8 mouse cellular contexts compared by ENCODE assay signal in the genomic region with DNA sequence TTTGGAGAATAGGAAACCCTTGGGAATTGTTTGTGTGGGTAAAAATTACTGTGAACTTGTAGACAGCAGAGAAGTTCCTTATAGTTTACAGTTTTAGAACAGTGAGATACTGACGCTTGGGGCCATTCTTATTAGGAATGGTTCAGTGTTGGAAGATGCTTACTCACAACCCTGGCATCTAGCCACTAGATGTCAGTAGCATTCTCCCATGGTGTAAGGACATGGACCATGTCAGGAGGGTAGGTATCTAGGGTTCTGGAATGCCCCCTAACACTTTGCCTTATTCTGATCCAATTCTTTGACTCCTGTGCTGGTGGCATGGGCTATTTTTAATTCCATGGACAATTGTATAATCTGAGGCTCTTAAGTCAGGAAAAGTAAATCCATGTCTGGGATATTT.
DNase-seq lines count a peak whose midpoint lies in the region; ATAC-seq and TF ChIP-seq lines count a peak whose summit lies in the region.

No protein-coding gene starts in this region.

- no peaks in the 10 kb centered on the region for H3K9me3 ChIP-seq in hindbrain, postnatal 0 days (ENCODE audit: low read length)
- H3K9me3 ChIP-seq in hindbrain, embryonic 13.5 days = no peaks in the 10 kb centered on the region
- H3K9me3 ChIP-seq in ES-E14 (ENCODE audit: control insufficient read depth, insufficient read depth, low read depth, low read length) = no peaks in the 10 kb centered on the region
- H3K9me3 ChIP-seq in lung, embryonic 16.5 days (ENCODE audit: control insufficient read depth, low read length) = no peaks in the 10 kb centered on the region

- TF ChIP-seq CTCF in hindbrain, postnatal 0 days (IDR thresholded peaks at IDR 0.05; ENCODE audit: low read depth) = peak; percentile 65

- no peak overlapping the region for H3K4me2 ChIP-seq in hindbrain, postnatal 0 days (ENCODE audit: low read depth, low read length)
- H3K4me2 ChIP-seq in hindbrain, embryonic 13.5 days = no peak overlapping the region
- no peak overlapping the region for H3K4me2 ChIP-seq in lung, embryonic 16.5 days (ENCODE audit: low read depth, low read length)

- in situ Hi-C loops in ES-E14 (cut with MboI; ENCODE audit: low sequenced_read_pairs in 2 of 2, unreplicated experiment in 2 of 2) = no loop called here

- H3K27me3 ChIP-seq in hindbrain, postnatal 0 days (ENCODE audit: insufficient read depth, low read length) = no peaks in the 10 kb centered on the region
- H3K27me3 ChIP-seq in hindbrain, embryonic 13.5 days = no peaks in the 10 kb centered on the region
- no peaks in the 10 kb centered on the region for H3K27me3 ChIP-seq in lung, embryonic 16.5 days (ENCODE audit: control insufficient read depth, insufficient read depth, low read depth, low read length)

- H3K4me3 ChIP-seq in hindbrain, postnatal 0 days (ENCODE audit: low read length) = no peak overlapping the region
- H3K4me3 ChIP-seq in hindbrain, embryonic 13.5 days = no peak overlapping the region
- H3K4me3 ChIP-seq in ES-E14 (ENCODE audit: insufficient read depth in 1 of 2, low read depth in 1 of 2, low read length in 2 of 2, poor library complexity in 1 of 2, severe bottlenecking in 1 of 2) = no peak overlapping the region
- H3K4me3 ChIP-seq in lung, embryonic 16.5 days (ENCODE audit: low read length) = no peak overlapping the region

- H3K36me3 ChIP-seq in hindbrain, postnatal 0 days (ENCODE audit: insufficient read depth, low read length) = no peaks in the 10 kb centered on the region
- H3K36me3 ChIP-seq in hindbrain, embryonic 13.5 days = no peaks in the 10 kb centered on the region
- H3K36me3 ChIP-seq in ES-E14 (ENCODE audit: control insufficient read depth, insufficient read depth, low read length, poor library complexity, severe bottlenecking) = no peaks in the 10 kb centered on the region
- no peaks in the 10 kb centered on the region for H3K36me3 ChIP-seq in lung, embryonic 16.5 days (ENCODE audit: control insufficient read depth, insufficient read depth, low read length)

- no peak overlapping the region for H3K27ac ChIP-seq in hindbrain, postnatal 0 days
- no peak overlapping the region for H3K27ac ChIP-seq in hindbrain, embryonic 13.5 days
- no peak overlapping the region for H3K27ac ChIP-seq in ES-E14 (ENCODE audit: insufficient read depth, low read depth, low read length, poor library complexity, severe bottlenecking)
- H3K27ac ChIP-seq in lung, embryonic 16.5 days (ENCODE audit: low read length) = no peak overlapping the region

- ATAC-seq in hindbrain, postnatal 0 days = no peak
- ATAC-seq in hindbrain, embryonic 13.5 days (ENCODE audit: low FRiP score) = no peak
- ATAC-seq in common myeloid progenitor, adult 5-6 weeks (replicated peaks; ENCODE audit: low read depth, poor library complexity, severe bottlenecking) = peak; percentile 63
- peak; percentile 61; the same call in 1 of the 2 replicates for ATAC-seq in lung, embryonic 16.5 days (ENCODE audit: low read depth)

- no peaks in the 10 kb centered on the region for H3K4me1 ChIP-seq in hindbrain, postnatal 0 days (ENCODE audit: insufficient read depth, low read length)
- peaks cover 7% of the 10 kb centered on the region; the same call in 1 of the 2 replicates for H3K4me1 ChIP-seq in hindbrain, embryonic 13.5 days (replicated peaks)
- H3K4me1 ChIP-seq in ES-E14 (ENCODE audit: control insufficient read depth in 2 of 2, insufficient read depth in 2 of 2, low read length in 2 of 2, poor library complexity in 1 of 2) = peaks cover 0 to 3% of the 10 kb centered on the region in 2 experiments; a peak in 1 of 4 replicates
- H3K4me1 ChIP-seq in lung, embryonic 16.5 days (replicated peaks; ENCODE audit: control insufficient read depth, insufficient read depth, low read length) = no peaks in the 10 kb centered on the region

- no peak overlapping the region for H3K9ac ChIP-seq in hindbrain, postnatal 0 days (replicated peaks; ENCODE audit: low read length)
- no peak overlapping the region for H3K9ac ChIP-seq in hindbrain, embryonic 13.5 days
- no peak overlapping the region for H3K9ac ChIP-seq in ES-E14 (ENCODE audit: insufficient read depth, low read depth, low read length, poor library complexity, severe bottlenecking)
- H3K9ac ChIP-seq in lung, embryonic 16.5 days (ENCODE audit: low read length) = no peak overlapping the region

- peak; percentile 37 for DNase-seq in hindbrain, postnatal 0 days (ENCODE audit: low spot score)
- DNase-seq in ES-E14 (ENCODE audit: low read depth, low spot score) = no peak
- DNase-seq in urinary bladder, adult 2 months (ENCODE audit: low spot score) = no peak
- no peak for DNase-seq in urinary bladder, postnatal 10 days (ENCODE audit: low spot score)
- DNase-seq in spleen, postnatal 4 days (ENCODE audit: low spot score in 2 of 2) = no peak

- 41% methylated on average over 1 of the region's 1 CpGs for WGBS in hindbrain, postnatal 0 days
- WGBS in hindbrain, embryonic 13.5 days = 67% methylated on average over 1 of the region's 1 CpGs
- 21% methylated on average over 1 of the region's 1 CpGs for WGBS in lung, embryonic 16.5 days

TF ChIP-seq in ES-E14, 5 proteins besides CTCF, POLR2A, EP300 and RAD21:
- TF ChIP-seq ZNF384 (IDR thresholded peaks at IDR 0.05; ENCODE audit: low read depth, low read length) = no peak
- peak; percentile 66; the same call in 1 of the 2 replicates for TF ChIP-seq ZC3H11A (IDR thresholded peaks at IDR 0.05; ENCODE audit: borderline replicate concordance, low read depth, low read length)
- TF ChIP-seq HCFC1 (IDR thresholded peaks at IDR 0.05; ENCODE audit: borderline replicate concordance, insufficient read depth, low read length) = no peak
- TF ChIP-seq CHD2 (IDR thresholded peaks at IDR 0.05; ENCODE audit: low read depth, low read length) = no peak
- TF ChIP-seq MAFK (IDR thresholded peaks at IDR 0.05; ENCODE audit: insufficient read depth, low read depth, low read length) = no peak

Comparison
In these comparisons a context has a peak if more than half of its experiments do, and no peak if none do; other contexts are left out.
1. ATAC-seq: peak in common myeloid progenitor, adult 5-6 weeks (single experiment) and lung, embryonic 16.5 days (single experiment); none in hindbrain, postnatal 0 days (single experiment) and hindbrain, embryonic 13.5 days (single experiment).